Mouse (Mus musculus) MEL (cell line): Measurements from ENCODE around the gene Llgl2. TPM values are rescaled to one million over a fixed set of nuclear protein-coding genes. Genes with fewer than 3 reads are reported as not detected.

ENCODE experiments used
- DNase-seq: peaks from one replicate; pipeline ENCODE4 v3.0.0; 2011; ENCODE audit warnings: low read depth, low spot score
- H3K27ac ChIP-seq: 2 replicates; pipeline ENCODE4 v1.5.1; 2012; ENCODE audit warnings: low read depth, mild to moderate bottlenecking, control low read depth, low read length, moderate library complexity; ENCODE audit not compliant: control insufficient read depth
- H3K27me3 ChIP-seq, 2 experiments: fragments of 150-350 bp in 1 of 2; sonication (generic) in 1 of 2; 2 replicates each; pipeline ENCODE4 v1.6.1; 2012; ENCODE audit warnings: low read length in 2 of 2, mild to moderate bottlenecking in 2 of 2, improper control_type of control experiment in 1 of 2, moderate library complexity in 1 of 2; ENCODE audit not compliant: insufficient read depth in 2 of 2, control insufficient read depth in 1 of 2
- H3K36me3 ChIP-seq, 2 experiments: 2 replicates each; pipeline ENCODE4 v1.6.1; 2012 to 2014; ENCODE audit warnings: low read length in 2 of 2, improper control_type of control experiment in 1 of 2, inconsistent platforms in 1 of 2, mild to moderate bottlenecking in 1 of 2; ENCODE audit not compliant: insufficient read depth in 2 of 2, control insufficient read depth in 1 of 2
- H3K4me1 ChIP-seq, 2 experiments: fragments of 150-350 bp in 1 of 2; sonication (generic) in 1 of 2; 2 replicates each; pipeline ENCODE4 v1.6.1; 2012; ENCODE audit warnings: low read length in 2 of 2, improper control_type of control experiment in 1 of 2, mild to moderate bottlenecking in 1 of 2; ENCODE audit not compliant: insufficient read depth in 2 of 2, control insufficient read depth in 1 of 2
- H3K4me3 ChIP-seq, 2 experiments: fragments of 150-350 bp in 1 of 2; sonication (generic) in 1 of 2; 2 replicates each; pipeline ENCODE4 v1.5.1; 2012; ENCODE audit warnings: low read depth in 2 of 2, low read length in 2 of 2, mild to moderate bottlenecking in 2 of 2, moderate library complexity in 2 of 2, control low read depth in 1 of 2, improper control_type of control experiment in 1 of 2; ENCODE audit not compliant: control insufficient read depth in 1 of 2, insufficient read depth in 1 of 2
- H3K79me2 ChIP-seq: 2 replicates; pipeline ENCODE4 v1.6.1; 2012; ENCODE audit warnings: mild to moderate bottlenecking, low read length, moderate library complexity; ENCODE audit not compliant: control insufficient read depth, poor library complexity, insufficient read depth
- H3K9ac ChIP-seq: 2 replicates; pipeline ENCODE4 v1.6.1; 2012; ENCODE audit warnings: low read depth, mild to moderate bottlenecking, control low read depth, low read length, moderate library complexity; ENCODE audit not compliant: control insufficient read depth, poor library complexity, severe bottlenecking
- H3K9me3 ChIP-seq: fragments of 150-350 bp; sonication (generic); replicated peaks from 2 replicates; pipeline ENCODE4 v1.6.1; 2012; ENCODE audit warnings: mild to moderate bottlenecking, low read length, improper control_type of control experiment, moderate library complexity; ENCODE audit not compliant: insufficient read depth
- BHLHE40 ChIP-seq: IDR thresholded peaks from 2 replicates; pipeline ENCODE4 v1.6.1; 2012; ENCODE audit warnings: low read depth, mild to moderate bottlenecking, inconsistent platforms, low read length, improper control_type of control experiment, borderline replicate concordance
- CHD1 ChIP-seq: IDR thresholded peaks from 2 replicates; pipeline ENCODE4 v1.6.1; 2012; ENCODE audit warnings: low read depth, mild to moderate bottlenecking, inconsistent platforms, low read length, improper control_type of control experiment
- E2F4 ChIP-seq: IDR thresholded peaks from 2 replicates; pipeline ENCODE4 v1.6.1; 2011; ENCODE audit warnings: low read depth, low read length, improper control_type of control experiment, borderline replicate concordance
- EP300 ChIP-seq, 2 experiments: IDR thresholded peaks; 2 replicates each; pipeline ENCODE4 v1.6.1; 2011; ENCODE audit warnings: improper control_type of control experiment in 2 of 2, low read length in 2 of 2, low read depth in 1 of 2, mild to moderate bottlenecking in 1 of 2
- GABPA ChIP-seq: IDR thresholded peaks from 2 replicates; pipeline ENCODE4 v1.6.1; 2012; ENCODE audit warnings: low read depth, mild to moderate bottlenecking, inconsistent platforms, low read length, improper control_type of control experiment, moderate library complexity
- HCFC1 ChIP-seq: IDR thresholded peaks from 2 replicates; pipeline ENCODE4 v1.6.1; 2012; ENCODE audit warnings: low read depth, mild to moderate bottlenecking, inconsistent platforms, low read length, improper control_type of control experiment, moderate library complexity
- JUND ChIP-seq: IDR thresholded peaks from 2 replicates; pipeline ENCODE4 v1.6.1; 2011; ENCODE audit warnings: low read depth, mild to moderate bottlenecking, improper control_type of control experiment, low read length
- KAT2A ChIP-seq: conservative IDR thresholded peaks from 2 replicates; pipeline ENCODE4 v1.6.1; 2012; ENCODE audit warnings: low read depth, low read length, improper control_type of control experiment, inconsistent platforms
- MAFK ChIP-seq: IDR thresholded peaks from 2 replicates; pipeline ENCODE4 v1.6.1; 2011; ENCODE audit warnings: low read depth, mild to moderate bottlenecking, low read length, improper control_type of control experiment, borderline replicate concordance
- MAX ChIP-seq: IDR thresholded peaks from 2 replicates; pipeline ENCODE4 v1.6.1; 2011; ENCODE audit warnings: low read length, improper control_type of control experiment
- MAZ ChIP-seq: IDR thresholded peaks from 2 replicates; pipeline ENCODE4 v1.6.1; 2012; ENCODE audit warnings: low read depth, mild to moderate bottlenecking, inconsistent platforms, low read length, improper control_type of control experiment
- MEF2A ChIP-seq: IDR thresholded peaks from 2 replicates; pipeline ENCODE4 v1.6.1; 2014; ENCODE audit warnings: low read depth, mild to moderate bottlenecking, inconsistent platforms, low read length, improper control_type of control experiment; ENCODE audit not compliant: poor library complexity, insufficient replicate concordance, severe bottlenecking; ENCODE audit errors: extremely low read depth
- MYB ChIP-seq: IDR thresholded peaks from 2 replicates; pipeline ENCODE4 v1.6.1; 2011; ENCODE audit warnings: mild to moderate bottlenecking, low read depth, low read length, improper control_type of control experiment
- NRF1 ChIP-seq: IDR thresholded peaks from 2 replicates; pipeline ENCODE4 v1.6.1; 2014; ENCODE audit warnings: low read depth, mild to moderate bottlenecking, inconsistent platforms, low read length, improper control_type of control experiment, moderate library complexity; ENCODE audit not compliant: poor library complexity, insufficient read depth, severe bottlenecking
- POLR2A ChIP-seq, 2 experiments: IDR thresholded peaks; 2 replicates each; pipeline ENCODE4 v1.6.1; 2011 to 2012; ENCODE audit warnings: low read length in 2 of 2, mild to moderate bottlenecking in 2 of 2, control low read depth in 1 of 2, improper control_type of control experiment in 1 of 2, low read depth in 1 of 2, moderate library complexity in 1 of 2; ENCODE audit not compliant: control insufficient read depth in 1 of 2, insufficient read depth in 1 of 2, poor library complexity in 1 of 2
- POLR2AphosphoS2 ChIP-seq: IDR thresholded peaks from 2 replicates; pipeline ENCODE4 v1.6.1; 2011; ENCODE audit warnings: low read length, improper control_type of control experiment
- POLR2AphosphoS5 ChIP-seq: IDR thresholded peaks from 2 replicates; pipeline ENCODE4 v1.6.1; 2012; ENCODE audit warnings: low read depth, borderline replicate concordance, mild to moderate bottlenecking, inconsistent platforms, low read length, moderate library complexity, mixed read lengths
- RCOR1 ChIP-seq: IDR thresholded peaks from 2 replicates; pipeline ENCODE4 v1.6.1; 2012; ENCODE audit warnings: low read depth, mild to moderate bottlenecking, inconsistent platforms, low read length, improper control_type of control experiment
- SMC3 ChIP-seq: IDR thresholded peaks from 2 replicates; pipeline ENCODE4 v1.6.1; 2011; ENCODE audit warnings: low read depth, low read length, improper control_type of control experiment
- TAL1 ChIP-seq: IDR thresholded peaks from 2 replicates; pipeline ENCODE4 v1.6.1; 2012; ENCODE audit warnings: mild to moderate bottlenecking, inconsistent platforms, low read length, moderate library complexity, mixed read lengths
- TCF12 ChIP-seq: IDR thresholded peaks from 2 replicates; pipeline ENCODE4 v1.6.1; 2014; ENCODE audit warnings: low read depth, mild to moderate bottlenecking, inconsistent platforms, low read length, improper control_type of control experiment, moderate library complexity
- ZMIZ1 ChIP-seq: IDR thresholded peaks from 2 replicates; pipeline ENCODE4 v1.6.1; 2012; ENCODE audit warnings: low read depth, mild to moderate bottlenecking, inconsistent platforms, low read length, improper control_type of control experiment, moderate library complexity
- polyA plus RNA-seq, 2 experiments: library from polyadenylated mRNA; stranded (reverse) in 1 of 2; unstranded in 1 of 2; fragments of >175 nt in 1 of 2; fragments of >200 nt in 1 of 2; gene quantifications; 2 replicates each; pipeline versions ENCODE4 v1.2.1 to v1.2.4; 2012; ENCODE audit warnings: low replicate concordance in 2 of 2, low read depth in 1 of 2; ENCODE audit not compliant: insufficient read length in 2 of 2, insufficient read depth in 1 of 2, missing spikeins in 1 of 2
- total RNA-seq: library from RNA; depleted of rRNA; stranded (reverse); fragments of 300-350 nt; gene quantifications from 2 replicates; pipeline ENCODE4 v1.2.3, GENCODE M21; 2012

The Llgl2 gene
- total and polyA plus RNA-seq, 3 experiments, result 15.9 to 22.6 TPM; not detected in 1

- TF ChIP-seq JUND (peak; percentile 83), MYB (peak; percentile 98), GABPA (no peak), MEF2A (no peak), RCOR1 (peak; percentile 54), TCF12 (peak; percentile 99), E2F4 (no peak), SMC3 (no peak; the same call in 1 of the 2 replicates), HCFC1 (peak; percentile 57; the same call in 1 of the 2 replicates), MAZ (peak; percentile 97; the same call in 1 of the 2 replicates), MAX (no peak), TAL1 (peak; percentile 99), POLR2AphosphoS5 (0 out of 2 replicates have a peak, but pooled peaks have one; percentile 30), CHD1 (peak; percentile 88; the same call in 1 of the 2 replicates)
Observed at GRCm38 (mm10) chr11:115901338-115902161, 77.7 kb downstream of the Llgl2 start (continued).

GRCm38 (mm10) chr11:115902177-115902576 lies 78.3 kb downstream of the Llgl2 start:
- DNase-seq, result no peak
- TF ChIP-seq NRF1 (no peak), POLR2A (IDR thresholded peaks at IDR 0.05; ENCODE audit: control insufficient read depth in 1 of 2, insufficient read depth in 1 of 2, low read depth in 1 of 2, low read length in 2 of 2, poor library complexity in 1 of 2) (0 out of 4 replicates have a peak, but pooled peaks of 1 of the 2 experiments have one; percentile 7), EP300 (IDR thresholded peaks at IDR 0.05; ENCODE audit: low read depth in 1 of 2, low read length in 2 of 2) (no peak), ZMIZ1 (no peak), CHD1 (peak; percentile 90), BHLHE40 (no peak), POLR2AphosphoS2 (no peak), SMC3 (no peak), MAFK (no peak), KAT2A (no peak)
- TF ChIP-seq, all 39 proteins: peak for 2
- Histone ChIP-seq H3K27ac (peak overlapping the region; percentile 98), H3K79me2 (peaks cover 34% of the 10 kb centered on the region), H3K27me3 (no peaks in the 10 kb centered on the region), H3K4me1 (peaks cover 20 to 40% of the 10 kb centered on the region in 2 experiments), H3K4me3 (peak overlapping the region; percentile 13 to 40), H3K9ac (peak overlapping the region; percentile 74), H3K36me3 (peaks cover 0 to 33% of the 10 kb centered on the region in 2 experiments; a peak in 2 of 4 replicates), H3K9me3 (no peaks in the 10 kb centered on the region)
